Mouse (Mus musculus) cerebellum, adult 8-10 months (tissue): ENCODE results near the gene Akr1b8.
"Not testable (repeated sequence)": the region's sequence is repeated elsewhere in the genome, so short reads cannot be mapped to it uniquely, and the experiment has no call there.

Source experiments
- DNase-seq: peaks from one replicate; pipeline ENCODE4 v3.0.0; 2022

Gene Akr1b8

GRCm38 (mm10) chr6:34350037-34350699, 3.8 kb upstream of the Akr1b8 start:
- DNase-seq: no peak

- DNase-seq: not testable (repeated sequence)
Observed at GRCm38 (mm10) chr6:34351481-34351880, 2.4 kb upstream of the Akr1b8 start.

GRCm38 (mm10) chr6:34352401-34352800, 1.5 kb upstream of the Akr1b8 start:
- no peak for DNase-seq

DNA sequence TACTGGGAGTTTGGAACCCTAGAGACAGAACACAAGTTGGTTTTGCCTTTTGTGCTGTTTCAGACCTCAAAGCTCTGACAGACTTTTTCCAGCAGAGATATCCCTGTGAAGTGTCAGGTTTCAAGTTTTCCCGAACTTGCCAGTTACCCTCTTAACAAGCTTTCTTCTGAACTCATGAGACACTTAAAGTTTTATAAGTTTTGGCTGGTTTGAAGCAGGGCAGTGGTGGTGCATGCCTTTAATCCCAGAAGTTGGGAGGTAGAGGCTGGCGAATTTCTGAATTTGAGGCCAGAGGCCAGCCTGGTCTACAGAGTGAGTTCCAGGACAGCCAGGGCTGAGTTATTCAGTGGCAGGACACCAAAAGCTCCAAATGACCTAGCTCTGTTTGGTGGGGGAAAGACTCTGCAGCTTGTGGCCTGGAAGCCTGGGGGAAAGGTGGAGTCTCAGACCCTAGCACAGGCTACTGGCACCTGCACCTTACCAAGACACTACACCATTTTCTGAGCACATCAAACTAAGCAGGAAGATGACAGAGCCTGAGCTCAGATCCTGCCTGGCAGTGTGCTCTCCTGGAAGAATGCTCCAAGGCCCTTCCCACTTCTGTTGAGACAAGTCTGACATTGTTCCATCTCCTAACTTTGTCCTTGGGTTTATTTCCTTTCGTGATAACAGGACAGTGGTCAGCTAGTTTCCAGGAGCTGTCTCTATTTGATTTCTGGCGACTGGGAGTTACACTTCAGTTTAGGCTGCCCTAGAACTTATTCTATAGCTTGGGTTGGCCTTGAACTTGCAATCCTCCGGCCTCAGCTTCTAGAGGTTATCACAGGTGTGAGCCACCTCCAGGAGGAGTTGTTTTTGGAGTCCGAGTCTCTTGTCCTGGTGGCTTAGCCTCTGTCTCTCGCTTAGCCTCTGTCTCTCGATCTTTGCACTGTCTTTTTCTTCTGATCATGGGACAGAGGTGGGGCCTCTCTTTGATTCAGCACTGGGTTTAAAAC, 732 bp downstream of the Akr1b8 start:
- no peak for DNase-seq

DNA sequence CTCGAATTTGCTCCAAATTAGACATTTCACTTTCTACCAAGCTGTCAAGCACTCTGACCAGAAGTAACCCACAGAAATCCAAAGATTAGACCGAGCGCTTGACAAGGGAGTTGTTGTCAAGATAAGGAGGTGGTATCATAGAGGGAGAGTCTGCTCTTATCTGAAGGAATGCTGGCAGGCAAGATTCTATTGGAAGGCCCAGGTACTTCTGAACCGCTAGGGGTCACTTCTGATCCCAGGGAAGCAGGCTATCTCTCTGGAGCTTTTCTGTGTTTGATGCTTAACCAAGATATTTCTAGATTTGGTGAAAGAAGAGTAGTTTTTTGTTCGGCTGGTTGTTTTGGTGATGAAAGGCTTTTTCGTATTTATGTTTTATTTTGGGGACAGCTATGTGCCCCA, 1.4 kb downstream of the Akr1b8 start:
- DNase-seq: no peak

DNA sequence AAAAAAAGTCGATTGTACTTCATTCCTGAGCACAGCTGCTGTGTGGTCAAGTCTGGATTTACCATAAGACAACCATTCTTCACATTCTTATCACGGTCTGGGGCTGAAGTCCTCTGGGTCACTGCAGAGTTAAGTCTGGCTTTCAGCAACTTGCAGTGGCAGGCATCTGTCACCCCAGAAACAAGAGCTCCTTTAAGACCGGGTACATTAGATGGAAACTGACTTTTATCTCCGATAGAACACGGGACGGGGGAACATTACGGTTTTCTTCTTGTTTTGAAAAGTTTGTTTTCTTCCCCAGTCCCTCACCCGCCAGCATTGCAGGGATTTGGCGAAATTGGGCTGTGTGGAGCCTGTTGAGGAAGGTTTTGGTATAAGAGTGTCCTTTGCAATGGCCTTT, 1.9 kb downstream of the Akr1b8 start:
- no peak for DNase-seq

DNA sequence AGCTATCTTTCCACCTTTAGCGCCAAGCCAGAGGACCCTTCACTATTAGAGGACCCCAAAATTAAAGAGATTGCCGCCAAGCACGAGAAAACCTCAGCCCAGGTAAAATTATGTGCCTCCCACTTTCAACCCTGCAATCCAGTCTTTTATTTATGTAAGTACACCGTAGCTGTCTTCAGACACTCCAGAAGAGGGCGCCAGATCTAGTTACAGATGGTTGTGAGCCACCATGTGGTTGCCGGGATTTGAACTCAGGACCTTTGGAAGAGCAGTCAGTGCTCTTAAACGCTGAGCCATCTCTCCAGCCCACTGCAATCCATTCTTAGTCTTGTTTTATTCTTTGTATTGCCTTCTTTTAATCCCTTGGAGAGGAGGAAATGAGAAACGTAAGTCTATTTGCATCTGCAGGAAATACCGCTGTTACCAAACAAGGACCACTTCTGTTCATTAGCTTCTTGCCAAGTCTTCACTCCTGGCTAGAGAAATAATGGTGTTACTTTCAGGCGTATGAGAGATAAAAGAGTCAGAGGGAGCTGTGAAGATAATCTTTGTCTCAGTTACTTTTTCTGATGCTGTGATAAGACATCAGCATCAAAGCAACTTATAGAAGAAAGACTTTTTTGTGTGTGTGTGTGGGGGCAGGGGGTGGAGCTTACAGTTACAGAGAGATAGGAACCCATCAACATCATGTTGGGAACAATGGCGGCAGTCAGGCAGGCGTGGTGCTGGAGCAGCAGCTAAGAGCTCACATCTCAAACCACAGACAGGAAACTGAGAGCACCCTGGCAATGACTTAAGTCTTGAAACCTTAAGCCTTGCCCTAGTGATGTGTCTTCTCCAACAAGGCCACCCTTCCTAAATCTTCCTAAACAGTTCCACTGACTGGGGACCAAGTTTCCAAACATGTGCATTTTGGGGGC, 10.6 kb downstream of the Akr1b8 start:
- DNase-seq: no peak

GRCm38 (mm10) chr6:34367998-34368397, 14.1 kb downstream of the Akr1b8 start:
- no peak for DNase-seq

DNA sequence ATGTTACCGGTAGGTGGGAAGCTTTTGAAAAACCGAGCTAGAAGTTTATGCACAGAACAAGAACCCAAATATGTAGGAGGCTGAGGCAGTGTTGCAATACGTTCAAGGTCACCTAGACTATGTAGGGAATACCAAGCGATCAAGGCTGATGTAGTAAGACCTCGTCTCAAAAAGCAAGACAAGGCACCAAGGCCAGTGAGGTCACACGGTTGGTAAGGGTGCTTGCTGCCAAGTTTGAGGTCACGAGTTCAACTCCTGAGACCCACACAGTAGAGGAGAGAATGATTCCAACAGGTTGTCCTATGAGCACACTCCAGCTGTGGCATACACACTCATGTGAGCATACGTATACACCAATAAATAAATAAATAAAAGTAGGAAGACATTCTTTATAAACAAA, 16.2 kb downstream of the Akr1b8 start:
- no peak for DNase-seq

GRCm38 (mm10) chr6:34371700-34372351, 17.9 kb downstream of the Akr1b8 start:
- peak; percentile 77 for DNase-seq

GRCm38 (mm10) chr6:34373841-34374240, 19.9 kb downstream of the Akr1b8 start:
- DNase-seq: no peak

- DNase-seq: not testable (repeated sequence)
Observed at GRCm38 (mm10) chr6:34375888-34376287, 22.0 kb downstream of the Akr1b8 start.

DNA sequence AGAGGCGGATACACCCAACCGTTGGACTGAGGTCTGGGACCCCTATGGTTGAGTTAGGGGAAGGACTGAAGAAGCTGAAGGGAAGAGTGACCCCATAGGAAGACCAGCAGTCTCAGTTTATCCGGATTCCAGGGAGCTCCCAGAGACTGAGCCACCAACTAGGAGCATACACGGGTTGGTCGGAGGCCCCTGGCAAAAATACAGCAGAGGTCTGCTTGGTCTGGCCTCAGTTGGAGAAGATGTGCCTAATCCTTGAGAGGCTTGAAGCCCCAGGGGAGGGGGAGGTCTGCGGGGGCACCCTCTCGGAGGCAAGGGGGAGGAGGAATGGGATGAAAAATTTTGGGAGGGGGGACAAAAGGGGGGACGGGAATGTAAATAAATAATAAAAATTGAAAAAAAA, 29.5 kb downstream of the Akr1b8 start:
- no peak for DNase-seq

DNA sequence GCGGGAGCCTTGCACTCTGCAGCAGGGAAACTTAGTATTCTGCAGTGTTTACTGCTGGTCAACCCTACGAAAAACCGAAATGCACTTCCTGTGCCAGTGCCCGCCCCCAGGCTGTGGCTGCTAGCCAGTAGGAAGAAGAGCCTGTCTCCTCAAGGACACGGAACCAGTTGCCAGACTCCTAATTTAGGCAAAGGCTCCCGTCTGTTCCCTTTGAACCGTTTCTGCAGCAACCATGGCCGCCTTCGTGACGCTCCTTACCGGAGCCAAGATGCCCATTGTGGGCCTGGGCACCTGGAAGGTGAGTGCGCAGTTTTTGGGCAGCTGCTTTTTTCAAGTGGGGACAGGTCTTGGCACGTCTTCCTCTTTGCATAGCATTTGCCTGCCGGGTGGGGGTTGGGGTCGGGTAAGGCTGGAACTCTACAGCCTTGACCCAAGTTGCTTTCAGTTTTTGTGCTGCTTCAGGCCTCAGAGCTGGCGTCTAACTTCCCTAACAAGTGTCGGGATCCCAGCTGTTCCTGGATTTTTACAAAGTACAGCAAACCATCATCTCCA, 30.3 kb downstream of the Akr1b8 start, which contains the start of gene Akr1b10:
Akr1b10 (plus strand) TSS at position 109 of the 552 bp plus-strand sequence.
- DNase-seq: peak; percentile 65

GRCm38 (mm10) chr6:34384701-34385370, 30.9 kb downstream of the Akr1b8 start:
- DNase-seq: peak; percentile 10

- no peak for DNase-seq
Observed at GRCm38 (mm10) chr6:34388420-34389156, 34.7 kb downstream of the Akr1b8 start.

DNA sequence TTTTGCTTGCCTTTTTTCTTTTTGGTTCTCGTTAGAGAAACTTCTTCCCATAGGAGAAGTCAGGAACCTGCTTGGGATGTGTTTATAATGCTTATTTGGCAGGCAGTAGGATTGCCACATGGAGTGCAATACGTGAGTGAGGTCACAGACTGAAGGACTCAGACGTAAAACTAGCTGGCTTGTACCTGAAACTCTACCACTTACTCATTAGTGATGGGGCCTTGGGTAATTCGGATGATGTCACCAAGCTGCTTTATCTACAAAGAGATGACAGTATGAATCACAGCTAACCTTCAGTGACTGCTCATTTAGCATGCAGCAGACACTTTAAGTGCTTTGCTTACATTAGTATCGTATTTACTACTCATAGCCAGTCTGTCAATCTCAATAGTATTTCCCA, 42.0 kb downstream of the Akr1b8 start:
- DNase-seq: no peak

GRCm38 (mm10) chr6:34398431-34398830, 44.5 kb downstream of the Akr1b8 start:
- no peak for DNase-seq

- no peak for DNase-seq
Observed at GRCm38 (mm10) chr6:34399606-34400220, 45.8 kb downstream of the Akr1b8 start.

- DNase-seq: no peak
Observed at GRCm38 (mm10) chr6:34400696-34401095, 46.8 kb downstream of the Akr1b8 start.
